Mouse (Mus musculus): ENCODE data around the gene Samm50. TPM values are rescaled to one million over a fixed set of nuclear protein-coding genes. Genes with fewer than 3 reads are reported as not detected.
"Not testable (repeated sequence)": the region's sequence is repeated elsewhere in the genome, so short reads cannot be mapped to it uniquely, and the experiment has no call there.

The Samm50 gene
- 100 to 1,000 TPM; 169 to 174 TPM for total RNA-seq (2021)
- long read RNA-seq, experiment 1, full-length matches to known transcripts: 34 of 234 reads
- long read RNA-seq, experiment 1, partial matches to known transcripts: 195 of 234 reads
- long read RNA-seq, experiment 1, other reads (novel, unspliced or antisense): 5 of 234 reads
- long read RNA-seq, experiment 2, full-length matches to known transcripts: 45 of 344 reads
- long read RNA-seq, experiment 2, partial matches to known transcripts: 297 of 344 reads
- long read RNA-seq, experiment 2, other reads (novel, unspliced or antisense): 2 of 344 reads

DNA sequence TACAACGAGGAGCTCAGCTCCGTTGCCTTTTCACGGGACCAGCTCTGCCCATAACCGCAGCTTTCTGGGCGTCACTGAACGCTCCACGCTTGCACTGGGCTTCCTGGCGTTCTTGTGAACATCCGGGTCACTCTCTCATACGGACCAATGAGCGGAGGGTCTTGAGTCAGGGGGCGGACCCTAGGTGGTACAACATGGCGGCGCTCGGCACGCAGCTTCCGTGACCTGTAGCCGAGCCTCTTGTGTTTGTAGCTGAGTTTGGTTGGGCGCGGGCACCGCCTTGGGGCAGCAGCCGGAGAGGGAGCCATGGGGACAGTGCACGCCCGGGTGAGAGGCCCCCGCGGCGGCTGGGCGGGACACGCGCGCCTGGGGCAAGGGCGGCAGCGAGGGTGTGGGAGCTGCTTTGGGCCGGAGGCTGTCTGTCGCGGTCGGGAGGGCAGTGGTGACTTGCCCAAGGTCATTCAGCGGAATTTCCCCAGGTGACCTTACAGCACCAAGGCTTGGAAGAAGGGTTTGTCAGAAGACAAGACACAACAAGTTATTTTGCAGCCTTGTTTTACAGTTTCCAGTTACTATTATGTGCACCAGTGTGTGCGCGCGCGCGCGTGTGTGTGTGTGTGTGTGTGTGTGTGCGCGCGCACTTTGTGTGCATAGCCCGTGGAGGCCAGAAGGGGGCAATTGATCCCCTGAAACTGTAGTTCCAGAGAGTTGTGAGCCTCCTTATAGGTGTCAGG, at the start of gene Samm50:
Gene Samm50, plus strand, starts transcription at position 184 of the 734 bp plus-strand sequence.
- peak; percentile 84 for DNase-seq
- intact Hi-C loops (cut with DNase I): no loop called here

DNA sequence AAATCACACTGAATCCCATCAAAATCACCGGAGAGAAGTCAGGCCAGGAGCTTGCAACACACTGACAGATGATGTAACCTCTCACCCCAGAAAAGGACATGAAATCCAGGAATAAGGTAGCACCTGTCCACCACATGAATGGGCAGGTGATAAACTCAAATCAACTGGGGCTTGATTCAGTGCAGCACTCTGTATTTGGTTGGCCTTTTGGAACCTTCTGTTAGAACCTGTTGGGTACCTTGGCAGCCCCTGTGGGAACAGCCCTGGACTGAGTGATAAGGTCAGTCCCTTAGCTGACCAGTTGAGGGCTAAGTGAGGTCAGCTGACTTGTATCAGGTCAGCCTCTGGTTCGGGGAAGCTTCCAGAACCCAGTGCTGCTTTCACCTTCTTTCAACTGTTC, 35.9 kb upstream of the Samm50 start:
- intact Hi-C loops (cut with DNase I): no loop called here
- DNase-seq: no peak

DNA sequence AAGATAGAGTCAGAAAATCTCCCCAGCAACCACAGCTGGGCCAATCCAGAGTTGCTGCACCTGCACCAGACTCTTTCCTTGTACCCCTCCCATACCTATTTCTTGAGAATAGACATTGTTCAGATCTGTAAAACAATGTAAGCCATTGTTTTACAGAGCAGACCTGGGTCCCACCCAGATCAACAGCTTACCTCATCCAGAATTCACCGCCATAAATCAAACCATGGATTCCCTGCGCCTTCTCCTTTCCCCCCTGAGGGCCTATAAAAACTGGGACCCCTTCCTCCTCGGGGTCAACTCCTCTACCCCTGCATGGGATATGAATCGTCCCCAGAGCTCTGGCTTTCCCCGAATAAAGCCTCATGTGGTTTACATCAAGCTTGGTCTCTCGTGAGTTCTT, 34.5 kb upstream of the Samm50 start:
- intact Hi-C loops (cut with DNase I): not testable (repeated sequence)

DNA sequence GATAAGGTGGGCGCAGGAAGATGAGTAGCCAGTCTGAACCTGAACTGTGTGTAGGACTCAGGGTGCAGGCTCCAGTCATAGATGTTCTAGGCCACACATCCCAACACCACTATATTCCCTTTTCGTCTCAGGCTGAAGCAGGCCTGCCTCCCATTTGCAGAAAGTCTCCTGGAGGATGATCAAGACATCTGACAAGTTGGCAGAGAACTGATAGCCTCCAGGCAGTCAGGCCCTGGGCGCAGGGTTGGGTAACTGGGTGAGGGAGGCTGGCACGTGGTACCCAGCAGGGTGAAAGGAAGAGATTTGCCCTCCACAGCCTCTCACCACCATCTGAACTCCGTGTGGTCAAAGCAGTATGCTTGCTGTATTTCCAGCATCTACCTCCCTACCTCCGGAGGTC, 30.2 kb upstream of the Samm50 start:
- intact Hi-C loops (cut with DNase I): no loop called here
- no peak for DNase-seq

More for the DNA sequence above, 34.5 kb upstream of the Samm50 start:
- not testable (repeated sequence) for DNase-seq

DNA sequence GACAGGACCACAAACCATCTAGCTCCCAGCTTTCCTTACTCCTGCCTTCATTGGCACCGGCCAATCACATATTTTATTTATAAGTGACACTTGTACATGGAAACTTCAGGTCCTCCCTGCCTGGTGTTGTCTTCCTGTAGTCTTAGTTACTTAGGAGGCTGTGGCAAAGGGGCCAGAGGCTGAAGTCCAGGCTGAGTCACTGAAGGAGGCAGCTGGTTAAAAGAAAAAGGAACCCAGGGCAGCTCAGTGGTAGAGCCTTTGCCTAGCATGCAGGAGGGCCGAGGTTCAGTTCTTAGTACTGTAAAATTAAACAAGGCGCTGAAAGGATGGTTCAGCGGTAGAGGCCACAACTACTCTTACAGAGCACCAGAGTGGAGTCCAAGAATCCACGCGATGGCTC, 25.2 kb upstream of the Samm50 start:
- intact Hi-C loops (cut with DNase I): loop anchor here (2.0 to 5.0 kb wide), 3 partner anchors 30 to 95 kb away; no protein-coding TSS in a partner anchor
- DNase-seq: no peak

DNA sequence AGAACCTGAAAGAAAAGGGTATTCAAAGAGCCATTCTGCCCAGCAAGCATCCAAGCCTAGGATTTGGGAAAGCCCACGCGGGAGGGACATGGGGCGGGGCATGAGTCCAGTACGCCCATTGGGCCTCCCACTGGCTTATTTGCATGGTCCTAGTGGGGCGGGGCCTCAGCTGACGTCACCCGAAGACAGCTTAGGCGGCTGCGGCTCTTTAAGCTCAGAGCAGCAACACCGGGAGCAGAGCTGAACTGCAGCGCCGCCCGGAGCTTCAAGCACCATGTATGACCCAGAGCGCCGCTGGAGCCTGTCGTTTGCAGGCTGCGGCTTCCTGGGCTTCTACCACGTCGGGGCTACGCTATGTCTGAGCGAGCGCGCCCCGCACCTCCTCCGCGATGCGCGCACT, 24.4 kb upstream of the Samm50 start, which contains the start of gene Pnpla3:
Gene Pnpla3, plus strand, starts transcription at position 238 of the 400 bp plus-strand sequence.
- DNase-seq: peak; percentile 89 to 93
- intact Hi-C loops (cut with DNase I): loop anchor here (2.0 to 5.0 kb wide), 3 partner anchors 31 to 95 kb away; no protein-coding TSS in a partner anchor

DNA sequence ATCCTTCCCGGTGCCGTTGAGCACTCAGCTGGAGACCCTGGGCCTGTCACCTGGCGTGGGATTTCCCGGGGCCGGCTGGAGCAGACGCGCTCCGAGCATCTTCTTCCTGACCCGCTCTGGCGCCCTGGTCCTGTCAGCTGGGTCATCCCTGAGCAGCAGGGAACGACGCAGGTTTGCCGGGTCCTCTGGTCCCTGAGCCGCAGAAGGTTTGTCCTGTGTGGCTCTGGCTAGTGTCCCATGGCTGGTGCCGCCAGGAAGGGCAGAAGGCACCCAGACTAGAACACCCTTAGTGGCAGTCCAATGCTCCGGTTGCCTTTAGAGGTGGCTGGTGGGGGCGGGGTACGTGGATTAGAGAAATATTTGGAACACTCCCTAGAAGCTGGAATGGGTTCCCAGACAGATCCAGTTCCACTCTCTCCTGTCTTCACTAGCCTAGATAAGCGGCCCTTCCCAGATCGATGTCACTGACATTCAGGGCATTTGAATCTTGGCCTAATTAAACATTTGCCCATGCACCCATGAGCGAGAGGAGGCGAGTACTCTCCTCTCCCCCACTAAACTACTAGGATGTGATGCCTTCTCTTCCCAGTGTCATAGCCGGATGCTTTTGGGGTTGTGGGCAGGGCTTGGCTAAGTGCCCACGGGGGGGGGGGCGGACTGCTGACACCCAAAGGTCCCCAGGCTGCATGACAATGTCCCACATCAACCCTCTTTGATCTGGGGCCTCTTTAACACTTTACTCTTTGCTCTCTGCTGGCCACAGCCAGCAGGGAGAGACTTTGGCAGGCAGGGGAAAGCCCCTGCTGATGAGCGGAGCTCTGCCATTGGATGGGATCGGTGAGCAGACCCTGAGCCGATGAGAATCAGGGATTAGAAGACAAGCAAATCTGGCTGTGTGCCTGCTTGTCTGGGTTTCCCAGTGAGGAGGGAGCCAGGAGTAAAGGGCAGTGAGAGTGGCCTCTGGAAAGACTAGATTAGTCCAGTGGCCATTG, 23.6 kb upstream of the Samm50 start:
- peak; percentile 27 to 37 for DNase-seq

DNA sequence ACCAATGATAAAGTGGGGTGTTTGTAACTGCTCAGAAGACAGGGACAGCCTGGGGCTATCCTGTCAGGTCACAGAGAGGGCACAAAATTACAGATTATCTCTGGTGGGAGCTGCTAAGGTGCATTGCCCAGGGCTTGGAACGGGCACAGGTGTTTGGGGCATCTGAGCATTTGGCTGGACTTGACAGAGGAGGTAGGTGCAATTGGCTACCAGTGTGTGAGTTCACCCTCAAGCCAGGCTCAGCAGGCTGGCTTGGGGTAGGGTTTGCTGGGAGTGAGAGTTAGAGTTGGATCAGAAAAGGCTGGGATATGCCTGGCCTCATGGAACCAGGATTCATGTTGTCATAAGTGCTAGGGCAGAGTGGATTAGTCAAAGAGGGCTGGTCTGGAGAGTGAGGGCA, 22.5 kb upstream of the Samm50 start:
- intact Hi-C loops (cut with DNase I): loop anchor here (5.0 kb wide), 1 partner anchor 97 kb away; no protein-coding TSS in a partner anchor
- no peak for DNase-seq

More for the DNA sequence above, 23.6 kb upstream of the Samm50 start:
- intact Hi-C loops (cut with DNase I): loop anchor here (5.0 kb wide), 1 partner anchor 96 kb away; no protein-coding TSS in a partner anchor

DNA sequence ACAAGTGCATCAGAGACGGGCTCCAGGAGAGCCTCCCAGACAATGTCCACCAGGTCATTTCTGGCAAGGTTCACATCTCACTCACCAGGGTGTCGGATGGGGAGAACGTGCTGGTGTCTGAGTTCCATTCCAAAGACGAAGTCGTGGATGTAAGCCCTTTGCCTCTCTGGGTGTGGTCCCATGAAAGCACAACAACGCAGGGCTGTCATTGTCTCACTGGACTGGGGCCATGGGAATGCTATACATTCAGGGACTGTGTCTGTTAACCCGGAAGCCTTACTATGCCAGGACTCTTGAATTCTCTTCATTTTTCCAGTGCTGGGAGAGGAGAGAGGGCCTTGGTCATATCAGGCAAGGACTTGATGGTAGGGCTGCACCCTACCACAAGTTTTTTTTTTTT, 20.9 kb upstream of the Samm50 start:
- no peak for DNase-seq
- intact Hi-C loops (cut with DNase I): no loop called here

DNA sequence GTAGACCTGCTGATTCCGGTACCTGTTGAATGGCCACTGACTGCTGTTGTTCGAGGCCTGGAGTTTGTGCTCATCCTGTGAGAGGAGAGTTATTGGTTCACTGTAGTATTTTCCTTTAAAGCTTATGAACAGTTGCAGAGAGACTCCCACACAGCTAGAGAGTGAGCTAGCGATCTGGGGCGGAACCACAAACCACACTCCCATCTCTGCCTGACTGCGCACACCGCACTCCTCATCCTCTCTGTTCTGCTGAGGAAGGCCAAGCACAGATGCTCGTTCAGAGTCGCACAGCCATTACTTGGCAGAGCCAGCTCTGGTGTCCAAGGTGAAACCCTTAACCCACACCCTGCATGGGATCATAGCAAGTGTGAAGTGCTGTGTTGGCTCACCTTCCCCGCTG, 13.3 kb upstream of the Samm50 start:
- intact Hi-C loops (cut with DNase I): no loop called here
- no peak for DNase-seq

DNA sequence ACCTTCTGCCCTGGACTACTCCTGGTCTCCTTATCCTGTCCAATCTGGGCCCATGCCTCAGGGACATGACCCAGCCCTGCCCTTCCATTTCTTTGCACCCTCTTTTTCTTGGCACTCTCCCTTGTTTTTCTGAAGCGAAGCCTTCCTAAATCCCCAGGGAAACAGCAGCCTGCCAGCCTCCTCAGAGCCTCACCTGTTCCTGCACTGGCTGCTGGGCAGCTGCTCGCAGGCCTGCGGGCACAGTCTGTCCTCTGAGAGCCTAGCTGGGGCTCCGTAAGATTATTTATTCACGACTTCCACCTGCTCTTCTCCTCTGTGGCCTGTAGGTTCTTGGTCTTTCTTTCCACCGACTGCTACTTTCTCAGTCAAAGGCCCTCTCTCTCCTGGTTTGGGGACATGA, 10.0 kb upstream of the Samm50 start:
- peak in 1 of 2 experiments; percentile 18 for DNase-seq
- intact Hi-C loops (cut with DNase I): no loop called here

DNA sequence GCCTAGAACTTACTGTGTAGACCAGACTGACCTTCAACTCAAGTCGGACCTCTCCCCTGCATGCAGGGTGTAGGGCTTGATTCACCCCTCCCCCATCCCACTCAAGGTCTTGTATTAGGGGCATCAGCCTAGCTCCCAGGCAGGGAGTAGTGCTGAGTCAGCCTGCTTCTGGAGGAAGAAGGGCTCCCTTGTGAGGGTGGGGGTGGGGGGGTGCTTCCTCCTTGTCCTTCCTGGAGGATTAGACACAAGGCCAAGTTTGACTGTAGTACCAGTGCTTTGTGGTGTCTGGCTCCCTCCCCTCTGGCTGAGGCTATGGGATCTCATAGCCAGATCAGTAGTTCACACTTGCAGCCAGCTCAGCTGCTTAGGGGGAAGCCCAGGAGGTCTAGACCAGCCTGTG, 8.1 kb upstream of the Samm50 start:
- intact Hi-C loops (cut with DNase I): no loop called here
- no peak for DNase-seq

DNA sequence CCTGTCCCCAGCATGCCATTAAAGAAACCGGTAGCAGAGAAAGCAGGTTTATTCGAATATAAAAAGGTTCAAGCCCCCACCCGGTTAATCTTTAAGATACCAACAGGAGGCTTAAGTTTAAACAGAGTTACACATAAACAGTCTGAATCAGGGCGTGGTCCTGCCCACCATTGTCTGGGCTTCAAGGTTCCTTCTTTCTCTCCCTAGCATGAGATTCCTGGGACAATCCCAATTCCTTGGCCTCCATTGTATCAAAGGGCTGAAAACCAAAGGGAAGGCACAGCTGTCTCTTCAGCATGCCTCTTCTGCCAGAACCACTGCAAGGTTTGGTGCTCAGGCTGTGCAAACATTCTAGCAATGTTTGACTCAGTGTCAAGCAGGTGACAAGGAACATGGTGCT, 5.8 kb upstream of the Samm50 start:
- intact Hi-C loops (cut with DNase I): no loop called here
- DNase-seq: no peak

DNA sequence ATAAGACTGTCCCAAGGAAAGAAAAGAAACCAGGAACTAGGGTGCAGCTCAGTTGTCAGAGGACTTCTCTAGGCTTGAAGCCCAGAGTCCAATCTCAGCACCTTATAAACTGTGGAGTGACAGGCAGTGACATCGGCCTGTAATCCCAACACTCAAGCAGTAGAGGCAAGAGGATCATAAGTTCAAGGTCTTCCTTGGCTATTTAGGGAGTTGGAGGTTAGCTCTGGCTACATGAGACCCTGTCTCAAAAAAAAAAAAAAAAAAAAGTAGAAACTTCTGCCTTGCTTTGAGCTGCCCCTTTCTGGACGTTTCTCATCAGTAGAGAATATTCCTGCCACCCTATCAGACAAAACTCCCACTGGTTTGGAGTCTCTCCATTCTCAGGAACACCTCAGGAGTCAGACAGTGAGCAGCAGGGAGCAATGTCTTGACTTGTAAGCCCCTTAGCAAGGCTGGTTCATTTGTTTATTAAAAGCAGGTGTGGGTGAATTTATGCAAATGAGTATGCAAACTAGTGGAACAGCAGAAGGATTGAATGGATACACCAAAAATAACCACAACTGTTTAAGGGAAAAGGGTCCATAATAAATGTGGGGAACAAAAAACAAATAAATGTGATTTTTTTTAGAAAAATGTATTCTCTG, 3.0 kb upstream of the Samm50 start:
- intact Hi-C loops (cut with DNase I): no loop called here

DNA sequence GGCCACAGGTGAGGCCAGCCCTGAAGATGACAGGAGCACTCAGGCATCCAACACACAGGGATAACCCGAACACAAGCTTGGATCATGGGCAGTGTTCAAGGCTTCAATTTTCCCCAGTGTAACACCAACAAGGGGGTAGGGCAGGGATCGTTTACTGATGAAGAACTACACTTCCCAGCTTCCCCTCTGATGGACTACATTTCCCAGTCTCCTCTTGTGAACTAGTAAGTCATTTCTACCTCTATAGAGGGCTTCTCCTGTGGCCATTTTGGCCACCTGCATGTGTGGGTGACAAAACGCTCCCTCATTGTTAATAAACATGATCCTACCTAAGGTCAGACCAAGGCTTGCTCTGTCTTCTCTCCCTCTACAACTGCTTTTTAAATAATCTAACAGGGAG, 2.2 kb upstream of the Samm50 start:
- intact Hi-C loops (cut with DNase I): no loop called here

More for the DNA sequence above, 3.0 kb upstream of the Samm50 start:
- DNase-seq: no peak

DNA sequence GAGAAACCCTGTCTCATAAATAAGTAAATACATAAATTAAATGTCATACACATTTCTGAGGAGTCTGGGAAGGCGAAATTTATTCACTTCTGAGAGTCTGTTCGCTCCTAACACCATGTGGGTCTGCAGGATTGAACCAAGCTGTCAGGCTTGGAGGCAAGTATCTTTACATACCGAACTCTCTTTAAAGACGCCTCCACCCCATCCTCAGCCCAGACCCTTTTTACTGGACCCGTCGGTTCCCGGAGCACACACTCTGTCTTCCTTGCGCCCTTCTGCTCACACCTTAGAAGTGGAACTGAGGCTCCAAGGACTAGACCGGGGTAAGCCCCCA, 350 bp upstream of the Samm50 start:
- intact Hi-C loops (cut with DNase I): no loop called here
- DNase-seq: no peak

More for the DNA sequence above, 2.2 kb upstream of the Samm50 start:
- no peak for DNase-seq

DNA sequence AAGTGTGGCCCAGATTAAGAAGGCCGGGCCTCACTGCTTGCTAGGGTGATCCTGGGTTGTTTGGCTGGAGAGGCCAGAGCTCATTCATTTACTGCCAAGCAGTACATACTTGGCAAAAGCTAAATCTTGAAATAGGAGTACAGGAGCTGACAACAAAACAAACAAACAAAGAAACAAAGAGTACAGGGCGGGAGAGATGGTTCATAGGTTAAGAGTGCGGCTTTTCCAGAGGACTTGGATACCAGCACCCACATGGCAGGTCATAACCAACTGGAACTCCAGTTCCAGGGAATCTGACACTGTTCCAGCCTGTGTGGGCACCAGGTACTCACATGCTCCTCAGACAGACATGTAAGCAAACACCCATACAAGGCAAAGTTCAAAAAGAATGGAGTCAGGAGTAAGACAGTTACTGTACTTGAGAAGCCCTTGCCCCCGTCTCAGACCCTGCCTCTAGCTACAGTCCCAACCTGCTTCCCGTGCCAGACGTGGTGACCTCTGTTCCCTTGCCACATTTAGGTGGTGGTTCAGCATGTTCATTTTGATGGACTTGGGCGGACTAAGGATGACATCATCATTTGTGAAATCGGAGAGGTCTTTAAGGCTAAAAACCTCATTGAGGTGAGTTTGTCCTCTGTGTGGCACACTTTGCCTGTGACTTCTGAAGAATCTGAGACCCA, 4.6 kb downstream of the Samm50 start:
- intact Hi-C loops (cut with DNase I): no loop called here
- DNase-seq: no peak

DNA sequence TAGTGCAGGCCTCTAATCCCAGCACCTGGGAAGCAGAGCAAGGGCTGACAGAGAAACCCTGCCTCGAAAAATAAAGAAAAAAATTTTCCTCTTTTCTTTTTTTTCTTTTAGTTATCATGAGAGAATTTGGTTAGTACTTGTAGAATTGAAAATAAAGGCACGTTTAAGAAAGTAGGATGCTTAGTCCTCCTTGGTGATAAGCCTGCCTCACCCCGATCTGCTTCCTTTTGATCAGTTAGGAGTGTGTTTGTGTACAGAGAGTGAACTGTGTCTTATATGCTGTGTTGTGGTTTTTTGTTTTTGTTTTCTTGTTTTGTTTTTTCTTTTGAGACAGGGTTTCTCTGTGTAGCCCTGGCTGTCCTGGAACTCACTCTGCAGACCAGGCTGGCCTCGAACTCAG, 15.3 kb downstream of the Samm50 start:
- DNase-seq: no peak
- intact Hi-C loops (cut with DNase I): no loop called here
